Mouse (Mus musculus) embryonic fibroblast, embryonic 13.5 days (primary cell): ENCODE data around the gene Rad51b.

Experiments
- CTCF ChIP-seq: IDR thresholded peaks from 2 replicates; pipeline ENCODE4 v1.5.1; 2011; ENCODE audit warnings: mild to moderate bottlenecking, control low read depth, low read length, moderate library complexity, borderline replicate concordance; ENCODE audit not compliant: insufficient read depth
- POLR2A ChIP-seq: IDR thresholded peaks from 2 replicates; pipeline ENCODE4 v1.6.1; 2011; ENCODE audit warnings: low read depth, mild to moderate bottlenecking, control low read depth, low read length, moderate library complexity

DNA sequence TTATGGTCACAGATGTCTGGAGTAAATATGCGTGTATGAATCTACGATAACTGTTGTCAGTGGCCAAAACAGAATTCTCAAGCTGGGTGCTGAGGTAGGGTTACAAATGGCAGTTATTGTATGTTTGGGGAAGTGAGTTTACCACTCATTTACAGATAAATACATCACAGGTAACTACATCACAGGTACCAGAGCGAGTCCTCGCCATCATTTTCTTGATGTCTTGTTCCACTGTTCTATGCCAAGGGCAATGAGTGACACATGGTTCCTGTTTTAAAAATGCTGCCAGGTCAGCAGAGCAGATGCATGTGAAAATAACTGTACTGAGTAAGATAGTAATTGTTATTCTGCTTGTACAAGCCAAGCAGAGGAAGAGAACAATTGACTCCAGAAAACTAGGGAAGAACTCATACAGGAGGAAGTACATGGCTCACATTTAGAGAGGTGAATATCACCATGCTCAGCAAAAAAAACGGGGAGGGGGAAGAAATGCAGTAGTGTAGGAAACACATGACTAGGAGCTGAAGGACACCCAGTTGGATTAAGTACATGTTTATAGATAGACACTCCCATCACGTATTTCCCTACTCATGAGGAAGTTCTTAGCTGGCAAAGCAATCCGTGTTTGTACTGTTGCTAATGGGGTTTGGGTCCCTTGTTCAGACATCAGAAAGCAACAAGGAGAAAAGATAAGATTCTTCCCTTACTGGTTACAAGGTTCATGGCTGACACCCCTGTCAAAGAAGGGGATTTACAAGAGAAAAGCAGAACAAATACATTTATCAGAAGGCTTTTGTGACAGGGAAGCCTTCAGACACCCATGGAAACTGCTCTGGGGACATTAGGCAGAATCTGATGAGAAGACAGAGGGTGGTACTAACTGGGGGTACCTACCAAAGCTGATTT, 333.1 kb downstream of the Rad51b start:
- TF ChIP-seq POLR2A (no peak), CTCF (no peak)
